Mouse (Mus musculus) brain, adult 2 months (tissue): Measurements from ENCODE around the gene Il13.

Experiments used
- DNase-seq: peaks from one replicate; pipeline ENCODE4 v3.0.0; 2011; ENCODE audit warnings: low read depth, low spot score

Gene Il13

GRCm38 (mm10) chr11:53634556-53634955, at the start of gene Il13:
Gene Il13 (minus strand): TSS chr11:53634702.
- no peak for DNase-seq

DNA sequence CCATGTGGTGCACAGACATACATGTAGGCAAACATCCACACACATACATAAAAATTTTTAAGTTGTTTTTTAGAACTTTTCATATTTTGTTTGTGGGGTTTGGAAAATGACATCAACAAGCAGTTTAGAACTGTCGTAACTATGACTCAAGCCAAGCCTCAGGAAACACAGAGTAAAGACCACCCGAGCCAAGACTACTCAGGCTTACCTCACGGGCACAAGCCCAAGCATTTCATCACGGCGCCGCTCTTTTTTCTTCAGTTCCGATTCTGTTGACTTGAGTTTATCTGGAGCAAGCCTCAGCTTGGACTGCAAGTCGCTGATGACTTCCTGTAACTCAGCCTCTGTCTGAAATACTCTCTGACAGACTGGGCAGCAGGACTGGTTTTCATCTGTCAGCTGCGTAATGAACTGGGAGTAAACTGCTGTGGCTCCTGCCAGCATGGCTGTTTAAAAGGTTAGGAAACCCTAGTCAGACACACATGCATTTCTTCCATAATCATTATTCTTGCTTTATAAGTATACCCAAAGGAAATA, 48.6 kb upstream of the Il13 start:
- no peak for DNase-seq

- no peak for DNase-seq
Measured at GRCm38 (mm10) chr11:53682170-53682569, 47.7 kb upstream of the Il13 start.

DNA sequence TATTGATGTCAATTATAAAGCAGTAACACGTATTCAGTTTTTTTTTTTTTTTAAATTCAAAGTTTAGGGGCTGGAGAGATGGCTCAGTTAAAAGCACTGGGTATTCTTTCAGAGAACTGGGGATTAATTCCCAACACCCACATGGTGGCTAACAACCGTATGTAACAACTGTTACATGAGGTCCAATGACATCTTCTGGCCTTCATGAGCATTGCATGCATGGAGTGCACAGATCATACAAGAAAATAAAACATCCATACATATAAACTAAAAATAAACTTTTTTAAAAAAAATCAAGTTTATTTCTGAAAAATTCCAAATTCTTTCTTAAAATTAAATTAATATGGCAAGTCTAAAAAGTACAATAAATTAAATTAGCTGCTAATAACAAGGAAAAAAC, 47.2 kb upstream of the Il13 start:
- DNase-seq: no peak

DNA sequence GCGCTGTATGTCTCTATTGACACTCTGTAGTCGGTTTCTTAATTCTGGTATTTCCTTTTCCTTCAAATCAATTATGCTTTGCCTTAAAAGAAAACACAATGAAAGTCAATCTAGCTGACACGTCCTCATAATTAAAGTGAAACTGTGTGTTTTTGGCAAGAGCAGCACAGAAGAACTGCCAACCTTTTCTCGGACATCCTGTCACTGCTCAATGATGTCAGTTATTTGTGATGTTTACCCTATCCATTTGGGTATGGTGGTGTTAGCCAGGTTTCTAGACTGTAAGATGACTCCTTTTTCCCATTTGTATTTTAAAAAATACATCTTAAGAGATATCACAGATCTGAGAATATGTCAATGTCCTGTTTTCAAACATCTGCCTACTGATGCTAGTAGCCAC, 45.6 kb upstream of the Il13 start:
- no peak for DNase-seq

DNA sequence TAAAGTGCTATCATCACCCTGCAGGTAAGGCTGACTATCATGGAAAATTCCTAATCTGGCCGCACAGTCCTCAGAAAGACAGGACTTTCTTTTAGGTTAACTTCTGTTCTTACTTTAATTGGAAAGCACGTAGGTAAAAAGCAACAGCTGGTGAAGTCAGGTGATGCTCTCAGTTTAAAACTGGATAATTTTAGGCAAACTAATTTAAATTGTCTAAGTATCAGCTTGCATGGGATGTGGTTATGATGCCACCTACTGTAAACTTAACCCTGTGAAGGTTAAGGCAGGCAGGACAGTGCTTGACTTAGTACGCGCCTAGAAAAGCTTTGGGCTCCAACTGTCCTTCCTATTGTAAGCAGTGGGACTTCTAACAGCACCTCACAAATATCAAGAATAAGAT, 36.9 kb upstream of the Il13 start:
- peak; percentile 29 for DNase-seq

DNA sequence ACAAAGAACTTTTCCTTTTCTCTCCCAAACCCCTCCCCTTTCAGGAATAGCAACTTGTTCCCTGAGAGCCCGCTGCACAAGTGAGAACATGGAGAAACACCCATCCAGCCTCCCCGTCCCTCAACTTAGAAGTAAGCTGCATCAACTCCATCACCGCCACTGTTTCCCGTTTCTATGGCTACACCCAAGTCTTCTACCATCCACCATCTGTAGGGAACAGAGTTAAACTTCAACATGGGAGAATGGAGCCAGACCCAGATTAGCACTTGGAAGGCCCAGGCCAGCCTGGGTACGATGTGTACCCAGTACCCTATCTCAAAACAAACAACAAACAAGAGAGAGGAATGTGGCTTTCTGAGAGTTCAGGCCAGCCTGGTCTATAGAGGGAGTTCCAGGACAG, 29.6 kb upstream of the Il13 start:
- peak; percentile 41 for DNase-seq

DNA sequence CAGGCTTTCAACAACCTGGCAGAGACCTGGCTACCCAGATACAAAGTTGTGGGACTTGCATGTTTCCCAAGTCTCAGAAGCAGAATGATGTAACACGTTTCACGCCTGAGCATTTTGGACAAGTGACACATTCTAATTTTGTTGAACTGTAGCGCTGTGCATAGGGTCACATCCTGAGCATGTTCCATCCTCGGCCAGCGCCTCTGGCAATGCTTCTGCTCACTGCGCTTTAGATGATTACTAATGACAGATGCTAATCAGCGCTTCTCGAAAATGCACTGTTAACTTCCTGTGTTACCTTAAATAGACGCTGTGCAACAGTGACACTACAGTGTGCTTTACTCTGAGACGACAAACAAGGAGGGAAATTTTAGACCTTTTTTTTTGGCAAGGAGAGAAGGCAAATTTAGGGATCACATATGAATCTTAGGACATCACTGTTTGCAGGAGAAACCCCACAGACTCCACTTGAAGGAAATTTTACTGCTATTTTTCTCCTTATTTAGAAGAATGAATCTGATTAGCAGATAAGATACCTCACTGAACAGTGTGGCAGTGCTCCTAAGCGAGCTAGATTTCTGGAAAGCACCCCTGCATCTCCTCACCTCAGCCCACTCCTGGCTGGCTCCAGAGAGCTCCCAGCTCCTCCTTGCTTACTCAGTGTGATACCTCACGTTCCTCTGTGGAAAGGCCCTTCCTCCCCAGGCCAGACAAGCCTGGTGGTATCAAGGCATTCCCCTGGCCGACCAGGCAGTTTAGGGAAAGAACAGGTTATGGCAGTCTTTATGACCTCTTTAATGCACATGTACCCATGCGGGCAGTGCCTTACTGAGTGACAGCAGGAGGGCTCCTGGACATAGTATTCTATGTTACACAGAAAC, 28.5 kb upstream of the Il13 start:
- peak; percentile 76 for DNase-seq

GRCm38 (mm10) chr11:53657828-53658227, 23.3 kb upstream of the Il13 start:
- no peak for DNase-seq

DNA sequence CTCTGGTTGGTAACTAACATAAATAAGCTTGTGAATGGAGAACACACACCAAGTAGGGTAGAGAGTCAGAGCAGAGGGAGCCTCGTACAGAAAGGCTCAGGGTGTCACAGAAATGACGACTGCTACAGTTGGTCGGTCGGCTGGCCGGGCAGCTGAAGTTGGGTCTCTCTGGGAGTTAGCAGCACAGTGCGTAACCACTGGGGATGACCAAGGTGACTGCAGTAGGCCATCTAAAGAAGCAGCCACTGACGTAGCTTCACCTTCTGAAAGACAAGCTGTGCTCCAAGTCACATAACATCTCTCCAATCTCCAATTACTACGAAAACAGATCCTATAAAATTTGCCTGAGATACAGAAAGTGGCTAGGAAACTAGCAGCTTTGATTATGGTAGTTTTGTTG, 22.9 kb upstream of the Il13 start:
- no peak for DNase-seq

GRCm38 (mm10) chr11:53656558-53657202, 22.2 kb upstream of the Il13 start:
- no peak for DNase-seq

DNA sequence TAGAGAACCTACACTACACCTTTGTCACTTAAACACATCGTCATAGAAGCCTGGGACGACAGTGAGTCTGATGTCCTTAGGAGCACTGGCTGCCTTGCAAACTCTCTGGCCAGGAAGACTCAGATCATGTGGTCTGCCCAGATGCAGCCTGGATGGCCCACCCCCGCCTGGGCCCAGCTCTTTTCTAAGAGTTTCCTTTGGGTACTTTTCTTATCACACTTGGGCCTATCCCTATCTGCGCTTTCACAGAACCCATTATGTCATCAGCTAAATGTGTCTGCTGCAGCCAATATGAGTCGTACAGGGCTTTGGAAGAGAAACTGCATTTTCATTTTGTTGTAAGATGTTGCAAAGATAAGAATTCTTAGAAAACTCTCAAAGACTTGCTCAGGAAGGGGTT, 20.5 kb upstream of the Il13 start:
- DNase-seq: no peak

DNA sequence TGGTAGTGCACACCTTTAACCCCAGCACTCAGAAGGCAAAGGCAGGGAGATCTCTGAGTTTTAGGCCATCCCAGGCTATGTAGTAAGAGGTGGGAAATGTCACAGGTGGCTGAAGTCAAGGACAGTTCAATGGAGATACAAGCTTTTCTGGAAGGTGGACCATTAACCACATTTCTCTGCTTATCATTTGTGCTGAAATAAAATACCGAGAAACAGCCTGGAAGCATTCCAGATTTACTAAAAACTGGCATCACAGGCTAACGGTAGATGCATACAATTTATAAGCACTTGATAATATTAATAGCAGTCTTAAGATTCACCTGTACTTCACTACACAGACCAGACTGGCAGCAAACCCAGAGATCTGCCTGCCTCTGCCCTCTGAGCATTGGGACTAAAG, 17.9 kb upstream of the Il13 start:
- no peak for DNase-seq

- DNase-seq: no peak
Measured at GRCm38 (mm10) chr11:53651441-53651840, 16.9 kb upstream of the Il13 start.

GRCm38 (mm10) chr11:53644017-53644416, 9.5 kb upstream of the Il13 start:
- DNase-seq: no peak

- no peak for DNase-seq
Measured at GRCm38 (mm10) chr11:53642744-53643279, 8.3 kb upstream of the Il13 start.

DNA sequence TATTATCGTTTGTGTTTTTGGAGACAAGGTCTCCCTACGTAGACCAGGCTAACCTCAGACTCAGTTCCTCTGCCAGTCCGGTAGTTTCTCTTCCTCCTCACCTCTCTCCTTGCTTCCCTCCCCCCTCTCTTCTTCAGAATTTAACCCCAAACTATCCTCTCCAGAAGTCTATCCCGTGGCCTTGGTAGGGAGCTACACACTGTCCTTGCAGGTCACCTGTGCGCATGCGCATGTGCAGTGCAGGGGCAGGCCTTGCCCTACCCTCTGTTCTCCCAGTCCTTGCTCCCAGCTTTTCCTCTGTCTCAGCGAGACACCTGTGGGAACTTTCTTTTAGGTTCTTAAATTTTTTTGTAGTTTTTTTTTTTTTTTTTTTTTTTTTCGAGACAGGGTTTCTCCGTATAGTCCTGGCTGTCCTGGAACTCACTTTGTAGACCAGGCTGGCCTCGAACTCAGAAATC, 3.3 kb upstream of the Il13 start:
- no peak for DNase-seq

DNA sequence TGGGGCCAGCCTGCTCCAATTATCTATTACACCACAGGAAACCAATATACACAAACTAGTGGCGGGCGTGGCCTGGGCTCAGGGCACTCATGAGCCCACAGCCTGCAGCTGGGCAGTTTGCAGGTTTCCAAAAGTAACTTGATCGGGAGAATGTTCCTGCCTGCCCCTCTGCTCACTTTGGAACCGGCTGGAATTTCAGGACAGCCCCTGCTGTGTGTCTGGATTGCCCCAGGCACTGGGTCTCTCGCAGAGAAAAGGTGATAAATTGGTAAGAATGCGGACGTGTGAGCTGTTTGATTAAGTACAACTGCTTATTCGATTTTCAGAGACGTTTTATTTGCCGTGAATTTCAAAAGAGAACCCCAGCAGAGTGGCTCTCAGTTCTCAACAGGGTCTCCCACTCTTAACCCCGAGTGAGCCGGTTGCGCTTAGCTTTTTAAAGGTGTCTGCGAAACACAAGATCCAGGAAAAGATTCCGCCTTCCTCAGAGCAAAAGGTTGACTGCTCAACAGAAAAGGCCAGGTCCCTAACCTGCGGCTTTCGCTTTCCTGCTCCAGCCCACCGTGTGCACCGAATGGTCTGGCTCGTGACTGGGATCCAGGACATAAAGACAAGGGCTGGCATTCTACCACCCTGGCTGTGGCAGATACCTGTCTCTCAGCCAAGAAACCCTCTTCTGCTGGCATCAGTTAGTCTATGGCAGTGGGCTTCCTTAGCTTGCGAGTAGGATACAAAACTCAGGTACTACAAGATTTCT, 2.7 kb upstream of the Il13 start:
- DNase-seq: no peak

- DNase-seq: peak; percentile 25
Measured at GRCm38 (mm10) chr11:53636183-53636646, 1.7 kb upstream of the Il13 start.

DNA sequence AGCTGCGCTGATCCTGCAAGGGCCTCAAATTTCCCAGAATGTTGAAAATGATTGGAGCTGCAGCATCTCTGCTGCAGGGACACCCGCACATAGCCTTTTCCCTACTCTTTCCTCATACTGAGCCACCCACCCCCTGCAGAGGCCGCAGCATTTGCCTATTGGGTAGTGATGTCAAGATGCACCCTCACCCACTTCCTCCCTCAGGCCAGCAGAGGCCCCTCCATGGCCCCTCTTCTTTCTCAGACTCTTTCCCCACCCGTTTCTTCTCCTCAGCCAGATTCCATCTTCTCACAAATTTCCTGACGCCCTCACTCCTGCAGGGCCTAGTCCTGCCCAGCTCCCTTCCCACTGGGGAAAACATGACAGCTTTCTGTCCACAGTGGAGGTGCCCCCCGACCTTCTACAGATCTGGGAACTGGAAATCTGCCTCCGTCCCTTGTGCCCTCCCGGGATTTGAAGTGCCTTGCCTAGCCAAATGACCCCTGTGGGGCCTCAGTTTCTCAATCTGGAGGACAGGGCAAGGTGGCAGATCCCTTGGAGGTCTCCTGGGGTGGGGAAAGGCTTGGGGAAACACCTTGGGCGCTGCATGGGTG, 1.2 kb upstream of the Il13 start:
- no peak for DNase-seq

- DNase-seq: no peak
Measured at GRCm38 (mm10) chr11:53633644-53634043, 858 bp downstream of the Il13 start.
